Mouse (Mus musculus): ENCODE data around the gene Skint10.

Skint10 gene

GRCm38 (mm10) chr4:112774766-112775165 lies at the start of gene Skint10:
Gene Skint10 (minus strand): TSS chr4:112774866.
- no peak for DNase-seq (ENCODE audit: low spot score)

- DNase-seq (ENCODE audit: low spot score), result no peak
Measured at GRCm38 (mm10) chr4:112790646-112791045, 16.0 kb upstream of the Skint10 start.
